Mouse (Mus musculus) gastrocnemius, postnatal 25 days (tissue): ENCODE results near the gene Larp4b. TPM values are rescaled to one million over a fixed set of nuclear protein-coding genes. Genes with fewer than 3 reads are reported as not detected.

Experiments
- total RNA-seq, 2 experiments: library from RNA; stranded (reverse); gene quantifications; 1 replicate in 1 of 2; 2 replicates in 1 of 2; pipeline ENCODE4 v1.2.3; 2021

The Larp4b gene
- total RNA-seq, 2 experiments from 2014 or later: 66.1 to 69.8 TPM

Other genes with a start within 250 kb of the Larp4b start
- 10 to 100 TPM; 24.7 to 33.0 TPM for gene Wdr37, start 222.0 kb upstream of the Larp4b start, total RNA-seq
- gene Idi1, start 208.4 kb upstream of the Larp4b start, total RNA-seq: 1 to 10 TPM; 4.5 to 5.3 TPM
- gene Gm9745, start 145.7 kb upstream of the Larp4b start, total RNA-seq: not detected
- gene Idi2, start 141.0 kb upstream of the Larp4b start, total RNA-seq: not detected
- 10 to 100 TPM; 35.9 to 38.1 TPM for gene Gtpbp4, start 97.8 kb upstream of the Larp4b start, total RNA-seq
- gene Dip2c, start 182.6 kb downstream of the Larp4b start, total RNA-seq: 10 to 100 TPM in 1 of 2 experiments, 1 to 10 TPM in 1; 9.7 to 11.5 TPM